Mouse (Mus musculus): ENCODE measurements around the gene Atp6v1f. TPM values are rescaled to one million over a fixed set of nuclear protein-coding genes. Genes with fewer than 3 reads are reported as not detected.

Gene Atp6v1f
- polyA plus RNA-seq, 1 experiment = 362 TPM

GRCm38 (mm10) chr6:29461502-29461901, 6.0 kb upstream of the Atp6v1f start:
- DNase-seq (ENCODE audit: low read depth) = no peak

GRCm38 (mm10) chr6:29463388-29463787, 4.1 kb upstream of the Atp6v1f start:
- no peak for DNase-seq (ENCODE audit: low read depth)

GRCm38 (mm10) chr6:29468851-29469250, 1.3 kb downstream of the Atp6v1f start:
- no peak for DNase-seq (ENCODE audit: low read depth)

- no peak for DNase-seq (ENCODE audit: low read depth)
Measured at GRCm38 (mm10) chr6:29471137-29471536, 3.6 kb downstream of the Atp6v1f start, which contains the start of gene Atp6v1fnb. Atp6v1fnb (plus strand) TSS chr6:29471437.

GRCm38 (mm10) chr6:29473941-29474691, 6.6 kb downstream of the Atp6v1f start:
- no peak for DNase-seq (ENCODE audit: low read depth)

- no peak for DNase-seq (ENCODE audit: low read depth)
Measured at GRCm38 (mm10) chr6:29474736-29475135, 7.2 kb downstream of the Atp6v1f start.

GRCm38 (mm10) chr6:29482691-29483090, 15.2 kb downstream of the Atp6v1f start:
- DNase-seq (ENCODE audit: low read depth) = no peak

GRCm38 (mm10) chr6:29484716-29485559, 17.4 kb downstream of the Atp6v1f start:
- DNase-seq (ENCODE audit: low read depth) = no peak

- no peak for DNase-seq (ENCODE audit: low read depth)
Measured at GRCm38 (mm10) chr6:29485951-29486350, 18.4 kb downstream of the Atp6v1f start.

- no peak for DNase-seq (ENCODE audit: low read depth)
Measured at GRCm38 (mm10) chr6:29494101-29494500, 26.6 kb downstream of the Atp6v1f start.

- DNase-seq (ENCODE audit: low read depth) = no peak
Measured at GRCm38 (mm10) chr6:29496270-29496669, 28.8 kb downstream of the Atp6v1f start.

GRCm38 (mm10) chr6:29497791-29498190, 30.3 kb downstream of the Atp6v1f start:
- no peak for DNase-seq (ENCODE audit: low read depth)

- no peak for DNase-seq (ENCODE audit: low read depth)
Measured at GRCm38 (mm10) chr6:29500177-29500576, 32.7 kb downstream of the Atp6v1f start.

- DNase-seq (ENCODE audit: low read depth) = no peak
Measured at GRCm38 (mm10) chr6:29500810-29501209, 33.3 kb downstream of the Atp6v1f start.

GRCm38 (mm10) chr6:29501599-29501998, 34.1 kb downstream of the Atp6v1f start:
- no peak for DNase-seq (ENCODE audit: low read depth)

GRCm38 (mm10) chr6:29505493-29505892, 38.0 kb downstream of the Atp6v1f start:
- no peak for DNase-seq (ENCODE audit: low read depth)

GRCm38 (mm10) chr6:29506834-29507233, 39.3 kb downstream of the Atp6v1f start:
- no peak for DNase-seq (ENCODE audit: low read depth)

GRCm38 (mm10) chr6:29507447-29508309, 40.2 kb downstream of the Atp6v1f start, which contains the start of gene Kcp:
Kcp (minus strand) TSS chr6:29507952.
- DNase-seq (ENCODE audit: low read depth) = no peak

- no peak for DNase-seq (ENCODE audit: low read depth)
Measured at GRCm38 (mm10) chr6:29509086-29509485, 41.6 kb downstream of the Atp6v1f start.

GRCm38 (mm10) chr6:29513284-29513683, 45.8 kb downstream of the Atp6v1f start:
- DNase-seq (ENCODE audit: low read depth) = no peak

- DNase-seq (ENCODE audit: low read depth) = no peak
Measured at GRCm38 (mm10) chr6:29517139-29517538, 49.6 kb downstream of the Atp6v1f start.

Data from gonadal fat pad, adult 2 months (tissue).